22 mouse cellular contexts compared by ENCODE assay signal in genomic region chr15:85357465-85358225, GRCm38 (mm10). TPM values are rescaled to one million over a fixed set of nuclear protein-coding genes. Genes with fewer than 3 reads are reported as not detected.
DNase-seq lines count a peak whose midpoint lies in the region; ATAC-seq and TF ChIP-seq lines count a peak whose summit lies in the region.
"Had no signal": no experiment of that assay in that cellular context is flagged by ENCODE, and none has a peak within 500 bp of the region (broad histone marks: within the 10 kb centered on the region; RNA-seq: fewer than 3 reads in every experiment).

No protein-coding gene starts in this region.

- no peaks in the 10 kb centered on the region for H3K27me3 ChIP-seq in liver, postnatal 0 days (ENCODE audit: insufficient read depth, low read length)
- H3K27me3 ChIP-seq in liver, embryonic 11.5 days (replicated peaks; ENCODE audit: control insufficient read depth, insufficient read depth, low read length) = no peaks in the 10 kb centered on the region
- H3K27me3 ChIP-seq: embryonic facial prominence, embryonic 15.5 days; forebrain, embryonic 15.5 days; heart, embryonic 15.5 days; hindbrain, embryonic 13.5 days had no signal

- H3K9me3 ChIP-seq in liver, postnatal 0 days (ENCODE audit: low read length) = no peaks in the 10 kb centered on the region
- H3K9me3 ChIP-seq in liver, embryonic 11.5 days (ENCODE audit: control insufficient read depth, low read length) = no peaks in the 10 kb centered on the region
- H3K9me3 ChIP-seq: embryonic facial prominence, embryonic 15.5 days; forebrain, embryonic 15.5 days; G1E; heart, embryonic 15.5 days; hindbrain, embryonic 13.5 days had no signal

- H3K9ac ChIP-seq in liver, postnatal 0 days (replicated peaks) = no peak overlapping the region
- no peak overlapping the region for H3K9ac ChIP-seq in liver, embryonic 11.5 days (ENCODE audit: low read depth, low read length)
- H3K9ac ChIP-seq: embryonic facial prominence, embryonic 15.5 days; forebrain, embryonic 15.5 days; heart, embryonic 15.5 days; hindbrain, embryonic 13.5 days had no signal

- no peak for ATAC-seq in liver, postnatal 0 days
- no peak for ATAC-seq in liver, embryonic 11.5 days (replicated peaks; ENCODE audit: low FRiP score)
- peak; percentile 80 for ATAC-seq in megakaryocyte, adult 5-6 weeks (ENCODE audit: poor library complexity, severe bottlenecking)
- ATAC-seq: CD4-positive, CD25-positive, alpha-beta regulatory T cell, adult 4 months; forebrain, embryonic 15.5 days; hindbrain, postnatal 0 days had no signal

- H3K4me3 ChIP-seq in liver, postnatal 0 days (ENCODE audit: low read depth, low read length) = no peak overlapping the region
- no peak overlapping the region for H3K4me3 ChIP-seq in liver, embryonic 11.5 days (ENCODE audit: low read depth, low read length)
- no peak overlapping the region for H3K4me3 ChIP-seq in gastrocnemius, adult 2 months
- H3K4me3 ChIP-seq: embryonic facial prominence, embryonic 15.5 days; forebrain, embryonic 15.5 days; heart, adult 2 months; heart, embryonic 15.5 days; hindbrain, embryonic 13.5 days had no signal

- H3K36me3 ChIP-seq in liver, postnatal 0 days (replicated peaks; ENCODE audit: insufficient read depth, low read length) = peaks cover 14% of the 10 kb centered on the region
- peaks cover 16% of the 10 kb centered on the region; the same call in 1 of the 2 replicates for H3K36me3 ChIP-seq in liver, embryonic 11.5 days (ENCODE audit: control insufficient read depth, insufficient read depth, low read length)

- peaks cover 16% of the 10 kb centered on the region; the same call in 1 of the 2 replicates for H3K4me1 ChIP-seq in liver, postnatal 0 days (ENCODE audit: insufficient read depth)
- H3K4me1 ChIP-seq in liver, embryonic 11.5 days (replicated peaks; ENCODE audit: control insufficient read depth, insufficient read depth, low read length) = no peaks in the 10 kb centered on the region

- H3K27ac ChIP-seq in liver, postnatal 0 days (ENCODE audit: low read depth) = 0 out of 2 replicates have a peak overlapping the region, but pooled peaks have one; percentile 34
- H3K27ac ChIP-seq in liver, embryonic 11.5 days (ENCODE audit: low read depth, low read length) = no peak overlapping the region
- no peak overlapping the region for H3K27ac ChIP-seq in gastrocnemius, adult 2 months
- H3K27ac ChIP-seq: embryonic facial prominence, embryonic 15.5 days; forebrain, embryonic 15.5 days; heart, adult 2 months; heart, embryonic 15.5 days; hindbrain, embryonic 13.5 days; hindbrain, postnatal 0 days had no signal

- 51% methylated on average over 4 of the region's 4 CpGs for WGBS in liver, postnatal 0 days (ENCODE audit: insufficient replicate concordance)
- WGBS in liver, embryonic 11.5 days = 85% methylated on average over 4 of the region's 4 CpGs

- peak; percentile 29 for DNase-seq in liver, postnatal 0 days
- no peak for DNase-seq in liver, embryonic 11.5 days (ENCODE audit: low spot score)
- DNase-seq in 416B (ENCODE audit: low read depth) = peak; percentile 33
- peak; percentile 9 for DNase-seq in adipocyte (ENCODE audit: low spot score)
- DNase-seq in gastrocnemius, adult 2 months = no peak
- DNase-seq in urinary bladder, postnatal 25 days (ENCODE audit: low spot score) = no peak
- DNase-seq: adrenal gland, postnatal 25 days; B cell, adult 2 months; cerebellum, adult 2 months; cerebellum, postnatal 10 days; gastrocnemius, postnatal 10 days; heart, adult 2 months; heart, postnatal 14 days had no signal

- intact Hi-C loops in gastrocnemius, adult 2 months (cut with DNase I) = no loop called here

- H3K4me2 ChIP-seq in liver, postnatal 0 days (ENCODE audit: low read depth, low read length) = no peak overlapping the region
- H3K4me2 ChIP-seq in liver, embryonic 11.5 days = no peak overlapping the region
- H3K4me2 ChIP-seq: embryonic facial prominence, embryonic 15.5 days; forebrain, embryonic 15.5 days; heart, embryonic 11.5 days; heart, embryonic 15.5 days; hindbrain, embryonic 13.5 days had no signal

- no peak for TF ChIP-seq EP300 in liver, postnatal 0 days (IDR thresholded peaks at IDR 0.05; ENCODE audit: low read depth)

- TF ChIP-seq CTCF in liver, postnatal 0 days (IDR thresholded peaks at IDR 0.05; ENCODE audit: low read depth) = no peak
- no peak for TF ChIP-seq CTCF in gastrocnemius, adult 2 months (IDR thresholded peaks at IDR 0.05)

RNA-seq across cellular contexts. Expression of gene Atxn10, which starts 21.6 kb away (rescaled TPM):
- 77.7 and 83.3 TPM in 2 replicates for polyA plus RNA-seq in liver, postnatal 0 days (2015; fragmentation: Nextera tagmentation; extraction: Ambion mirVana)
- polyA plus RNA-seq in liver, embryonic 11.5 days (2014; fragmentation: Nextera tagmentation; extraction: Ambion mirVana) = 196 and 215 TPM in 2 replicates
- 167 and 180 TPM in 2 replicates for total RNA-seq in megakaryocyte, adult 5-6 weeks (2015)
- 103 and 104 TPM in 2 replicates for total RNA-seq in megakaryocyte, adult 5-6 weeks (2017)
- 10 to 100 TPM; 26.6 to 38.8 TPM for total RNA-seq in gastrocnemius, adult 2 months (2021)

Comparison
In these comparisons a context has a peak if more than half of its experiments do, and no peak if none do; other contexts are left out.
1. DNase-seq: peak in liver, postnatal 0 days (single experiment), 416B (single experiment) and adipocyte (single experiment); none in liver, embryonic 11.5 days (single experiment), gastrocnemius, adult 2 months (single experiment) and urinary bladder, postnatal 25 days (single experiment).